Mouse (Mus musculus) gastrocnemius, adult 8-10 months (tissue): ENCODE results near the gene Ssxb6. TPM values are rescaled to one million over a fixed set of nuclear protein-coding genes. Genes with fewer than 3 reads are reported as not detected.
"Not testable (repeated sequence)": the region's sequence is repeated elsewhere in the genome, so short reads cannot be mapped to it uniquely, and the experiment has no call there.

Experiments
- DNase-seq, 2 experiments: peaks; one replicate each; pipeline ENCODE4 v3.0.0; 2022; ENCODE audit warnings: low spot score in 2 of 2
- total RNA-seq, 4 experiments: library from RNA; stranded (reverse); gene quantifications; 2 replicates each; pipeline ENCODE4 v1.2.4; 2022

Ssxb6 gene
- not detected for total RNA-seq

GRCm38 (mm10) chrX:8548155-8548554, at the start of gene Ssxb6:
TSS of gene Ssxb6 (minus strand) at chrX:8548255.
- not testable (repeated sequence) for DNase-seq

- not testable (repeated sequence) for DNase-seq
Measured at GRCm38 (mm10) chrX:8591716-8592115, 43.7 kb upstream of the Ssxb6 start, which contains the start of gene Ssxb3. TSS of gene Ssxb3 (minus strand) at chrX:8591816.

DNA sequence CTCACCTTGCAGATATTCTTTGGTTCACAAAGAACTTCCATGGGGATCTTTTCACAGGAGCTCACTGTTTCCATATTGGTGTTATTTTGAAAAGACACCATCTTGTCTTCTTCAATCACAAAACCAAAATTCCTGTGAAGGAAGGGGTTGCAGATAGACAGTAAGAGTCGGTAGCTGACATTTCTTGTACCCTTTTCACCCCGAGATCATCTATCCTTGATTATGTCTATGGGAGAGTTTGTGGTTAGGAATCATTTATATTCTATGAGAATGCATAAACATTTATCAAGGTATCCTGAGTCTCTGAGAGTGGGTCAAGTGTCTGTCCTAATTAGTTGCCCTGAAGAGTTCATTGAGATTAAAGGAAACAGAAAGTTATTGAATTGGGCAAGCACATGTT, 23.2 kb downstream of the Ssxb6 start, which contains the start of gene Gm14459:
Gene Gm14459 (minus strand): TSS at position 101 of the 400 bp plus-strand sequence.
- DNase-seq: no peak

Other genes starting within 250 kb of the Ssxb6 start
- gene Ssxb10, start 220.8 kb downstream of the Ssxb6 start, total RNA-seq: not detected
- not detected for gene Ssxb9, start 181.3 kb downstream of the Ssxb6 start, total RNA-seq
- gene Ssxb1, start 134.9 kb downstream of the Ssxb6 start, total RNA-seq: not detected
- gene Ssxb2, start 86.5 kb downstream of the Ssxb6 start, total RNA-seq: not detected
- not detected for gene Gm14459, start 23.3 kb downstream of the Ssxb6 start, total RNA-seq
- gene Ssxb3, start 43.6 kb upstream of the Ssxb6 start, total RNA-seq: not detected
- not detected for gene Ssxb8, start 142.6 kb upstream of the Ssxb6 start, total RNA-seq
- not detected for gene Ssx9, start 200.2 kb upstream of the Ssxb6 start, total RNA-seq